Mouse (Mus musculus): ENCODE data around the gene Ddx31. TPM values are rescaled to one million over a fixed set of nuclear protein-coding genes. Genes with fewer than 3 reads are reported as not detected.

Ddx31 gene
- polyA plus RNA-seq, 1 experiment from 2014 or later: 6.8 TPM

DNA sequence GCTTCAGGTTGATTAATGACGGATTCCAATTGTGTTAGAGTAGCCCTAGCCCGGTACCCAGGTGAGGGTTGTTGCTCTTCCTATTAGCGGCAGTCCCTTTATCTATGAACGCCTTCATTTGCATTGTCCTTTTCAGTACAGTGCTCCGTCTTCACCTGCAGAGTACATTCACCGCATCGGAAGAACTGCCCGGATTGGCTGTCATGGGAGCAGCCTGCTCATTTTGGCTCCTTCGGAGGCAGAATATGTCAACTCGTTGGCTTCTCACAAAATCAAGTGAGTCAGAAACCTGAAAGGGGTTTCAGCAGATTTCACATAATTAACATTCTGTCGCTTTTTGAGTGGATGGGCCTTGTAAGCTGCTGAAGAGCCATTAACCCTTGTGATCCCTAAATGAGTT lies 35.3 kb downstream of the Ddx31 start:
- no peak overlapping the region for H3K27ac ChIP-seq
- no peaks in the 10 kb centered on the region for H3K9me3 ChIP-seq (replicated peaks)
- no peak for ATAC-seq (replicated peaks; ENCODE audit: insufficient number of reproducible peaks, insufficient read depth, low FRiP score, low read depth)
- peaks cover 32% of the 10 kb centered on the region; the same call in 1 of the 2 replicates for H3K36me3 ChIP-seq
- H3K27me3 ChIP-seq: no peaks in the 10 kb centered on the region
- WGBS: 87% methylated on average over 11 of the region's 11 CpGs
- H3K4me1 ChIP-seq (replicated peaks): no peaks in the 10 kb centered on the region
- no peak overlapping the region for H3K4me2 ChIP-seq
- H3K4me3 ChIP-seq: no peak overlapping the region
- no peak overlapping the region for H3K9ac ChIP-seq

DNA sequence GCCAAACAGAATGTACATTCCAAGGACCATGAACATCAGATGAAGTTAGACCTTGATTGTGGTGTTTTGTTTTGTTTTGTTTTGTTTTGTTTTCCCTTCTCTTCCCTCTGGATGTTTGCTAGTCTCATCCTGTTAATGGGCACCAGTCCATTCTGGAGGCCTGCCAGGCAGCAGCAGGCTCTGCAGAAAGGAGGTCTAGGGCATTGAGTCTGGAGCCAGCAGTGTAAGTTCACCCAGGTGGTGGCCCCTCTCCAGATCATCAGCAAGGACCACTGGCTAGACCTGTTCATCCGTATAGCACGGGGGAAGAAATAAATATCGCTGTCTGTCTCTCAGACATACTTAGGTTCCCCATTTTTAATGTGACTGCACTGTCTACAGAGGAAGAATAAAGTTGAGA lies 41.1 kb downstream of the Ddx31 start:
- WGBS: 86% methylated on average over 3 of the region's 3 CpGs
- Histone ChIP-seq H3K4me2 (no peak overlapping the region), H3K27me3 (no peaks in the 10 kb centered on the region), H3K9ac (no peak overlapping the region), H3K36me3 (peaks cover 31% of the 10 kb centered on the region), H3K4me1 (replicated peaks) (no peaks in the 10 kb centered on the region), H3K27ac (no peak overlapping the region), H3K9me3 (replicated peaks) (no peaks in the 10 kb centered on the region), H3K4me3 (no peak overlapping the region)
- no peak for ATAC-seq (replicated peaks; ENCODE audit: insufficient number of reproducible peaks, insufficient read depth, low FRiP score, low read depth)

DNA sequence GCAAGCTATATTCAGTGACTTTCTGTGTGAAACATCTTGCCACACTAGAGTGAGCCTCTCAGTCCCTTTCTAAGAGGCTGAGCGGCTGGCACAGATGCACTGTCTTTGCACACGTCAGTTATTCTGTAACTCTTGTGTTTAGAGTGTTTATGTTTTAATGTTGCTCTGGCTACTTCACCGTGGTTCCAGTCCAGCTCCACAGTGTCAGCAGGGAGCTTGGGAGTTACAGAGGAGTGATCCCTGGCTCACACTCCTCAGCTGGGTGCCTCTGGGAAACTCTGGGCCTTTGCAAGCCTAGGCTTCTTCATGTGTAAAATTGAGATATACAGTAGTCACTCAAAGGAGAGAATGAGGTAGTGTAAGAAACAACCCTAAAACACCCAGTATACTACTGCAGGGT lies 41.8 kb downstream of the Ddx31 start:
- ATAC-seq (replicated peaks; ENCODE audit: insufficient number of reproducible peaks, insufficient read depth, low FRiP score, low read depth): no peak
- H3K4me2 ChIP-seq: no peak overlapping the region
- H3K27ac ChIP-seq: no peak overlapping the region
- H3K4me3 ChIP-seq: no peak overlapping the region
- H3K36me3 ChIP-seq: peaks cover 28% of the 10 kb centered on the region
- WGBS: 94% methylated on average over 3 of the region's 3 CpGs
- H3K27me3 ChIP-seq: no peaks in the 10 kb centered on the region
- no peaks in the 10 kb centered on the region for H3K4me1 ChIP-seq (replicated peaks)
- H3K9ac ChIP-seq: no peak overlapping the region
- no peaks in the 10 kb centered on the region for H3K9me3 ChIP-seq (replicated peaks)

DNA sequence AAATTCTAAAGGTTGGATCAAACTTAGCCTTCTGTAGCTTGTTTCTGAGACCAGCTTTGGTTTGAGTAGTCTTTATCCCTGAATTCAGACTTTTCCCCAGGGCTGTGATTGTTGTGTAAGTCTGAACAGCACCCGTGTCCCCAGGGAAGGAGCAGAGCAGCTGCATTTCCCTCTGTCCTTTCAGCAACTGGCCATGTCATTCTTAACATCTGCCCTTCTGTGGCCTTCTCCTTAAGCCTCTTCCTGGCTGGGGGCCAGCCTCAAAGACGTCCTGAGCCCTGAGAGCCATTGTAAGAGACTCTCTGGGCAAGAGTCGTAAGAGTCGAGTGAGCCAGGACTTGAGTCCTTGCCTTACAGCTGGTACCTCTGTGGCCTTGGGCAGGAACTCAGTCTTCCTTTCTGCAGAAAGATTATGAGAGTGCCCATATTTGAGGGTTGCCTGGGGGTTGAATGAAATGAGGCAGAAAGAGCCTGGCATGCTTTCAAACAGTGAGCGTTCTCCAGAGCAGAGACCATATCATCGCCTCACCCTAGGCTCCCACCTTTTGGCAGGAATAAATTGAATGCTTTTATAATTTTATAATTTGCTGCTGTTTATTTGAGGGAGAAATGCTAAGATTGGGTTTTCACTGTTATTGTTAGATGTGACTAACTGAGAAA lies 42.8 kb downstream of the Ddx31 start:
- no peaks in the 10 kb centered on the region for H3K9me3 ChIP-seq (replicated peaks)
- no peak overlapping the region for H3K4me3 ChIP-seq
- H3K36me3 ChIP-seq: peaks cover 28% of the 10 kb centered on the region
- no peak for ATAC-seq (replicated peaks; ENCODE audit: insufficient number of reproducible peaks, insufficient read depth, low FRiP score, low read depth)
- no peak overlapping the region for H3K4me2 ChIP-seq
- H3K27ac ChIP-seq: no peak overlapping the region
- no peak overlapping the region for H3K9ac ChIP-seq
- H3K27me3 ChIP-seq: no peaks in the 10 kb centered on the region
- no peaks in the 10 kb centered on the region for H3K4me1 ChIP-seq (replicated peaks)
- 78% methylated on average over 6 of the region's 6 CpGs for WGBS

DNA sequence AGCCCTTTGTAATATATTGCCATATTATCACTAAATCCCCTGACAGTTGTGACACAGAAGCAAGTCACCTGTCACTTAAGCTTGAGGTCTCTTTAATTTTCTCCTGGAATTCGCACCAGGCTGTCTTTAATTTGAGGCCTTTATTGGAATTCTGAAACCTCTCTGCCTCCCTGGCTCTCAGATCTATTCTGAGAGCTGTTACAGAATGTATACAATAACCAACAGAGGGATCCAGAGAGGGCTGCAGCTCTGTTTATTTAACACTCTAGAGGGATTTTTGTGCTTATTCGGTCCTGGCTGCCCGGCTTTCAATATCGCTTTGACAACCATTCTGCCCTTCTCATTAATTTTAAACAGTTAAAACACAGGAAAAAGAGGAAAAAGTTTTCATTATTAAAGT lies 44.7 kb downstream of the Ddx31 start:
- ATAC-seq (replicated peaks; ENCODE audit: insufficient number of reproducible peaks, insufficient read depth, low FRiP score, low read depth): no peak
- Histone ChIP-seq H3K27me3 (no peaks in the 10 kb centered on the region), H3K36me3 (peaks cover 27% of the 10 kb centered on the region), H3K9me3 (replicated peaks) (no peaks in the 10 kb centered on the region), H3K4me2 (no peak overlapping the region), H3K4me1 (replicated peaks) (no peaks in the 10 kb centered on the region), H3K4me3 (no peak overlapping the region), H3K27ac (no peak overlapping the region), H3K9ac (no peak overlapping the region)
- WGBS: 84% methylated on average over 4 of the region's 4 CpGs

DNA sequence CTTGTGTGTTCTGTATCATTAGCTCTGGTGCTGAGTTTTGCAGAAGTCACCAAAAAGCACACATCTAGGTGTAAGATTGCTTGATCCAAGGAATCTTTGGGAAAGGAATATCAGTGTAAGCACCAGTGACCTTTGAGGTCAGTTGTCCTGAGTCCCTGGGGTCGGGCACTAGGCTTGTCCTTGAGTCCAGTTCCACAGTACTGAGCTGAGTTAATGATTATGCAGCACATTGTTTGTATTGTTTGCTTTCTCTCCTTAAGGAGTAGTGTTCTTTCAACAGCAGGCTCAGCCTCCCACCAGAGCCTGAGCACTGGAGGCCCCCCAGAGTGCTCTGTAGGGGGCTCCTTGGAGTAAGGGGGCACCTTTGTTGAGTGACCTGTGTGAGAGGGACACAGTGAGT lies 52.6 kb downstream of the Ddx31 start:
- Histone ChIP-seq H3K36me3 (peaks cover 36% of the 10 kb centered on the region), H3K27me3 (no peaks in the 10 kb centered on the region), H3K9me3 (replicated peaks) (no peaks in the 10 kb centered on the region), H3K27ac (no peak overlapping the region), H3K4me1 (replicated peaks) (no peaks in the 10 kb centered on the region), H3K9ac (no peak overlapping the region), H3K4me3 (no peak overlapping the region), H3K4me2 (no peak overlapping the region)
- WGBS: 81% methylated on average over 1 of the region's 1 CpGs
- no peak for ATAC-seq (replicated peaks; ENCODE audit: insufficient number of reproducible peaks, insufficient read depth, low FRiP score, low read depth)

DNA sequence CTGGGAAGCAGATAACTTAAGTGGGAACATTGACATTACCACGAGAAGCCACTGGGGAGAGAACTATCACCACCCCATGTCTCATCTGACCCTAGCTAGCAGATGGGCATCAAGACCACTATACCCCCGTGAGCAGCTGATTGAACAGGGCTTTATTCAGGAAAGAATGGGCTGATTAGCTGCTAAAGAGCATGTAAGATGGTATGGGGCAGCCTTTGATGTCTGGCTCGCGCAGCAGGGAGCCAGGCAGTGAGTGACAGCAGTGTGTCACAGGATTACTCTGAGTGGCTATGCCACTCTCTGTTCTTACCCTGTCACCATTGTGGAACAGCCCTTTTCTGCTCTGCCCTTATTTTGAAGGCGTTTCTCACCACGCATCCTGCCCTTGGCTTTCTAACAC lies 53.3 kb downstream of the Ddx31 start:
- no peak for ATAC-seq (replicated peaks; ENCODE audit: insufficient number of reproducible peaks, insufficient read depth, low FRiP score, low read depth)
- WGBS: 73% methylated on average over 6 of the region's 6 CpGs
- peaks cover 37% of the 10 kb centered on the region for H3K36me3 ChIP-seq

DNA sequence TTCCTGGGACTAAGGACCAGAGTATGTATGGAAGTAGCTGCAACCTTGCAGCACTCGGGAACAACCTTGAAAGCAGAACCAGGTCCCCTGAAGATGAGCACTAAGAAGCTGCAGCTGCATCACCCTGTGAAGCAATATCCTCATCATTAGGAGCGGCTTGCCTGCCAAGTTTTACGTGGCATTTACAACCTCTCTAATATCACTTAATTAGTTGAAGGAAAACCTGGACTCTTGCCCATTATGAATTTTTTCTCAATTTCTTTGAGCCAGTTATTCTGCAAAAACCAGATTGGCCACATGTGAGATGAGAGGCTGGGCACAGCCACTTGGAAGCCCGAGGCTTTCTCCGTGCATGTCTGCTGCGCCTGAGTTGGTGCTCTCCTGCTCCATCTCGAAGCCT lies 55.7 kb downstream of the Ddx31 start:
- Histone ChIP-seq H3K9me3 (replicated peaks) (no peaks in the 10 kb centered on the region), H3K4me1 (replicated peaks) (no peaks in the 10 kb centered on the region), H3K27me3 (no peaks in the 10 kb centered on the region), H3K27ac (no peak overlapping the region), H3K4me2 (no peak overlapping the region), H3K4me3 (no peak overlapping the region), H3K36me3 (peaks cover 32% of the 10 kb centered on the region), H3K9ac (no peak overlapping the region)
- 87% methylated on average over 7 of the region's 7 CpGs for WGBS
- ATAC-seq (replicated peaks; ENCODE audit: insufficient number of reproducible peaks, insufficient read depth, low FRiP score, low read depth): no peak

More for the DNA sequence above, 53.3 kb downstream of the Ddx31 start:
- Histone ChIP-seq H3K4me1 (replicated peaks) (no peaks in the 10 kb centered on the region), H3K27me3 (no peaks in the 10 kb centered on the region), H3K9me3 (replicated peaks) (no peaks in the 10 kb centered on the region), H3K4me3 (no peak overlapping the region), H3K4me2 (no peak overlapping the region), H3K27ac (no peak overlapping the region), H3K9ac (no peak overlapping the region)

DNA sequence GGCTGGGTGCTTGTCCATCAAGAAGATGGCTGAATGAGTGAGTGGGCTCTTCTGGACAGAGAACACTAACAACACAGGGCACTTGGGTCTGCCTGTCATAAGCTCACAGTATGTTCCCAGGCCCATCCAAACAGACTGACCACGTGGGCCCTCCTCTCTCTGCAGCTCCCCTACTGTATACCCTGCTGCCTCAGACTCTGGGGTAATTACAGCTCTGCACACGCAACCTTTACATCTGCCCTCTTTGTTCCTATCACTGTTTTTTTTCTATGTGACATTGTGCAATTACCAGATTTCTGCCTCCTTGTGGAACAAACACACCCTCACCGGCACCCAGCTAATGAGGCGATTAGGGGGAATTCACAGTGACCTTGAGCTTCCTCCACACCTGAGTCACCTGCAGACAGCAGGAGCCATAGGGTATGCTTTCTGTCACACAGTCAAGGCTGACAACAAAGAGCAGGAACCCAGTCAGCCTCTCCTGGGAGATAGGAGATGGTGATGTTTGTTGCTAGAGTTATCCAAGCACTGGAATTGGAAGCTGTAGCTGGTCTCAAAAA lies 57.2 kb downstream of the Ddx31 start:
- no peaks in the 10 kb centered on the region for H3K27me3 ChIP-seq
- H3K9ac ChIP-seq: no peak overlapping the region
- ATAC-seq (replicated peaks; ENCODE audit: insufficient number of reproducible peaks, insufficient read depth, low FRiP score, low read depth): no peak
- 90% methylated on average over 4 of the region's 4 CpGs for WGBS
- H3K4me1 ChIP-seq (replicated peaks): no peaks in the 10 kb centered on the region
- no peak overlapping the region for H3K4me3 ChIP-seq
- no peak overlapping the region for H3K27ac ChIP-seq
- H3K36me3 ChIP-seq: peaks cover 28% of the 10 kb centered on the region
- no peaks in the 10 kb centered on the region for H3K9me3 ChIP-seq (replicated peaks)
- H3K4me2 ChIP-seq: no peak overlapping the region

DNA sequence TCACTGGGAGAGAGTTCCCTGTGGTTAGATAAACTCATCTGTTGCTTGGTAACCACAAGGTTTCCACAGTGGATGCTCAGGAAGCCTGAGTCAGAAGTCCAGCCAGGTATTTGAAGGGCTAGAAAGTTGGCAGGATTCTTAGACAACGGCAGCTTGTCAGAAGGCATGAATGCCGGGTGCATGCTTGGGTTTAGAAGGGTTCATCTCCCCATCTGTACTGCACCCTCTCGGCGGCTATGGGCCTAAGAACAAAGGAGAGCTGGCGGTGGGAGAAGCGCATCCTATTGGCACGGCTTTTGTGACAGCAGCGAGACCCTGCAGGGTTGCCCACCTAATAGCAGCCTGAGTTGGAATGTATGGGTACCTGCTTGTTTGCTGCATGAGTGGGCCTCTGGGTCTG lies 62.1 kb downstream of the Ddx31 start:
- WGBS: 92% methylated on average over 8 of the region's 8 CpGs
- Histone ChIP-seq H3K4me2 (no peak overlapping the region), H3K27me3 (peaks cover 18% of the 10 kb centered on the region), H3K4me3 (no peak overlapping the region), H3K27ac (no peak overlapping the region), H3K4me1 (replicated peaks) (no peaks in the 10 kb centered on the region), H3K9me3 (replicated peaks) (no peaks in the 10 kb centered on the region), H3K36me3 (peaks cover 13% of the 10 kb centered on the region; the same call in 1 of the 2 replicates), H3K9ac (no peak overlapping the region)
- no peak for ATAC-seq (replicated peaks; ENCODE audit: insufficient number of reproducible peaks, insufficient read depth, low FRiP score, low read depth)

DNA sequence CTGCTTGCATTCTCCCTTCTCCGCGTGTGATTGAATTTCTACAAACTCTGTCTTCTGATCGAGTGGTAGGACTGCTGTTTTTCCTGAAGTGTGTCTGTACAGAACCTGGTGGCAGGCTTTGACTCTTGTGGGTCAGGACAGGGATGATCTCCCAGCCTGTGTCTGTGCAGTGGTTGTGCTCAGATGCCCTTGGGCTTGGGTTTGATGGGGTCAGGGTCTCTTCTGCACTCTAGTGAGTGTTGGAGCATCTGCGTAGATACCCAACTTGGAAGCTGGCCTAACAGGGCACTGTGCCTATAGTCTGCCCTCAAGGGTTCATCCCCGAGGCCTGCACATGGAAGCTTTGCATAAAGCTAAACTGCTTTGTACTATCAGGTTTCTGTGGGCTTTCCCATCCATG lies 63.7 kb downstream of the Ddx31 start:
- no peak for ATAC-seq (replicated peaks; ENCODE audit: insufficient number of reproducible peaks, insufficient read depth, low FRiP score, low read depth)
- Histone ChIP-seq H3K9ac (no peak overlapping the region), H3K4me2 (no peak overlapping the region), H3K27me3 (peaks cover 34% of the 10 kb centered on the region), H3K4me3 (no peak overlapping the region), H3K4me1 (replicated peaks) (peaks cover 10% of the 10 kb centered on the region), H3K9me3 (replicated peaks) (no peaks in the 10 kb centered on the region), H3K36me3 (peaks cover 7% of the 10 kb centered on the region; the same call in 1 of the 2 replicates), H3K27ac (no peak overlapping the region)
- WGBS: 86% methylated on average over 5 of the region's 5 CpGs

DNA sequence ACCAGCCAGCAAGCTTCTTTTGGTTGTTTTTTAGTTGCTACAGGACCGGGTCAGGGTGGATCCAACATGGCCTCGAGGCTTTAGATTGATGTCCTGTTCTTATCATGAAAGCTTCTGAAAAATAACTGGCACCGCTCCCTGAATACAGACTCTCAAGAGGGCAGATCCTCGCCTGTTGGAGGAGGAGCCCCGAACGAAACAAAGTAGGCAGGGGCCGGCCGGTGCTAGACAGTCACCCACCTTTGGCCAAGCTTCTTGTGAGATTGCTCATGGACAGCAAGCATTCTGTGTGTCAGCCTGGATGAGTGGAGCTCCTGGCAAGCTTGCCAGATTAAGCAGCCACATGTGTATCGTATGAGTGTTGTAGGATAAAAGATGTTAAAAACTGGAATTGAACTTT lies 64.6 kb downstream of the Ddx31 start:
- H3K27ac ChIP-seq: no peak overlapping the region
- no peak overlapping the region for H3K4me3 ChIP-seq

More for the DNA sequence above, 64.6 kb downstream of the Ddx31 start:
- no peak for ATAC-seq (replicated peaks; ENCODE audit: insufficient number of reproducible peaks, insufficient read depth, low FRiP score, low read depth)
- peaks cover 43% of the 10 kb centered on the region for H3K27me3 ChIP-seq
- WGBS: 79% methylated on average over 9 of the region's 9 CpGs
- H3K9me3 ChIP-seq (replicated peaks): no peaks in the 10 kb centered on the region
- H3K4me2 ChIP-seq: no peak overlapping the region
- H3K4me1 ChIP-seq (replicated peaks): peaks cover 18% of the 10 kb centered on the region
- H3K36me3 ChIP-seq: peaks cover 7% of the 10 kb centered on the region; the same call in 1 of the 2 replicates
- H3K9ac ChIP-seq: no peak overlapping the region
